Mouse (Mus musculus): ENCODE measurements around the gene Adamts16. TPM values are rescaled to one million over a fixed set of nuclear protein-coding genes. Genes with fewer than 3 reads are reported as not detected.
"Not testable (repeated sequence)": the region's sequence is repeated elsewhere in the genome, so short reads cannot be mapped to it uniquely, and the experiment has no call there.

The Adamts16 gene
- 10 to 100 TPM in 1 of 2 experiments, 1 to 10 TPM in 1; 6.3 to 10.9 TPM for total RNA-seq (2021)
- long read RNA-seq, partial matches to known transcripts: 0 of 3 reads
- long read RNA-seq, other reads (novel, unspliced or antisense): 3 of 3 reads

GRCm38 (mm10) chr13:70841421-70841904 lies at the start of gene Adamts16:
Gene Adamts16, minus strand, starts transcription at chr13:70841811.
- DNase-seq (ENCODE audit: low spot score in 2 of 2): peak in 1 of 2 experiments; percentile 40

GRCm38 (mm10) chr13:70887136-70887535 lies 45.5 kb upstream of the Adamts16 start:
- DNase-seq (ENCODE audit: low spot score in 2 of 2): no peak

- DNase-seq (ENCODE audit: low spot score in 2 of 2): no peak
Measured at GRCm38 (mm10) chr13:70885006-70885405, 43.4 kb upstream of the Adamts16 start.

GRCm38 (mm10) chr13:70883891-70884890 lies 42.6 kb upstream of the Adamts16 start:
- peak; percentile 70 to 73 for DNase-seq (ENCODE audit: low spot score in 2 of 2)

- not testable (repeated sequence) for DNase-seq (ENCODE audit: low spot score in 2 of 2)
Measured at GRCm38 (mm10) chr13:70879971-70880370, 38.4 kb upstream of the Adamts16 start.

- no peak for DNase-seq (ENCODE audit: low spot score in 2 of 2)
Measured at GRCm38 (mm10) chr13:70877550-70877913, 35.9 kb upstream of the Adamts16 start.

- DNase-seq (ENCODE audit: low spot score in 2 of 2): no peak
Measured at GRCm38 (mm10) chr13:70876648-70877549, 35.3 kb upstream of the Adamts16 start.

GRCm38 (mm10) chr13:70875411-70875949 lies 33.9 kb upstream of the Adamts16 start:
- DNase-seq (ENCODE audit: low spot score in 2 of 2): no peak

- DNase-seq (ENCODE audit: low spot score in 2 of 2): no peak
Measured at GRCm38 (mm10) chr13:70874741-70875140, 33.1 kb upstream of the Adamts16 start.

- DNase-seq (ENCODE audit: low spot score in 2 of 2): not testable (repeated sequence)
Measured at GRCm38 (mm10) chr13:70873851-70874250, 32.2 kb upstream of the Adamts16 start.

GRCm38 (mm10) chr13:70871049-70871448 lies 29.4 kb upstream of the Adamts16 start:
- DNase-seq (ENCODE audit: low spot score in 2 of 2): peak in 1 of 2 experiments; percentile 44

GRCm38 (mm10) chr13:70866971-70867625 lies 25.5 kb upstream of the Adamts16 start:
- DNase-seq (ENCODE audit: low spot score in 2 of 2): no peak

GRCm38 (mm10) chr13:70865867-70866266 lies 24.3 kb upstream of the Adamts16 start:
- DNase-seq (ENCODE audit: low spot score in 2 of 2): peak in 1 of 2 experiments; percentile 38

- DNase-seq (ENCODE audit: low spot score in 2 of 2): peak in 1 of 2 experiments; percentile 32
Measured at GRCm38 (mm10) chr13:70862162-70862908, 20.7 kb upstream of the Adamts16 start.

- no peak for DNase-seq (ENCODE audit: low spot score in 2 of 2)
Measured at GRCm38 (mm10) chr13:70853601-70854000, 12.0 kb upstream of the Adamts16 start.

GRCm38 (mm10) chr13:70846933-70847332 lies 5.3 kb upstream of the Adamts16 start:
- DNase-seq (ENCODE audit: low spot score in 2 of 2): no peak

GRCm38 (mm10) chr13:70845526-70845925 lies 3.9 kb upstream of the Adamts16 start:
- DNase-seq (ENCODE audit: low spot score in 2 of 2): no peak

- no peak for DNase-seq (ENCODE audit: low spot score in 2 of 2)
Measured at GRCm38 (mm10) chr13:70842126-70842525, 515 bp upstream of the Adamts16 start.

- peak; percentile 83 to 87 for DNase-seq (ENCODE audit: low spot score in 2 of 2)
Measured at GRCm38 (mm10) chr13:70840161-70840560, 1.4 kb downstream of the Adamts16 start.

- DNase-seq (ENCODE audit: low spot score in 2 of 2): no peak
Measured at GRCm38 (mm10) chr13:70837571-70837970, 4.0 kb downstream of the Adamts16 start.
